Mouse (Mus musculus) intestine, embryonic 15.5 days (tissue): ENCODE results near the gene Ggt6. TPM values are rescaled to one million over a fixed set of nuclear protein-coding genes. Genes with fewer than 3 reads are reported as not detected.

Source experiments
- ATAC-seq: fragments of 200-750 bp; cut with Nextera tagmentation; 2 replicates; pipeline ENCODE4 v1.8.0; 2017; ENCODE audit warnings: moderate TSS enrichment, moderate library complexity
- H3K27ac ChIP-seq: fragments of 300-500 bp; sonication (generic); 2 replicates; pipeline ENCODE4 v1.5.1; 2015; ENCODE audit warnings: mild to moderate bottlenecking, inconsistent platforms
- H3K27me3 ChIP-seq: fragments of 300-500 bp; sonication (generic); replicated peaks from 2 replicates; pipeline ENCODE4 v1.6.1; 2015; ENCODE audit warnings: inconsistent platforms
- H3K36me3 ChIP-seq: fragments of 300-500 bp; sonication (generic); 2 replicates; pipeline ENCODE4 v1.6.1; 2015; ENCODE audit warnings: inconsistent platforms
- H3K4me1 ChIP-seq: fragments of 300-500 bp; sonication (generic); replicated peaks from 2 replicates; pipeline ENCODE4 v1.6.1; 2015; ENCODE audit warnings: inconsistent platforms
- H3K4me2 ChIP-seq: fragments of 300-500 bp; sonication (generic); replicated peaks from 2 replicates; pipeline ENCODE4 v1.6.1; 2015; ENCODE audit warnings: mild to moderate bottlenecking, inconsistent platforms
- H3K4me3 ChIP-seq: fragments of 300-500 bp; sonication (generic); replicated peaks from 2 replicates; pipeline ENCODE4 v1.5.1; 2015; ENCODE audit warnings: inconsistent platforms
- H3K9ac ChIP-seq: fragments of 300-500 bp; sonication (generic); 2 replicates; pipeline ENCODE4 v1.6.1; 2015; ENCODE audit warnings: inconsistent platforms
- H3K9me3 ChIP-seq: fragments of 300-500 bp; sonication (generic); 2 replicates; pipeline ENCODE4 v1.6.1; 2016; ENCODE audit warnings: inconsistent platforms
- WGBS: fragments of 180-500 bp; shearing (Covaris S2); methylation state at CpG from one replicate; pipeline ENCODE4 v1.1.7; 2015; 5-methylcytosine and 5-hydroxymethylcytosine counted together
- polyA plus RNA-seq: library from polyadenylated mRNA; unstranded; fragments of >200 nt; fragmentation: Nextera tagmentation; extraction: Ambion mirVana; gene quantifications from 2 replicates; pipeline ENCODE4 v1.2.1, GENCODE M21; 2015

The Ggt6 gene
- polyA plus RNA-seq, 1 experiment from 2014 or later = 11.5 TPM

GRCm38 (mm10) chr11:72413016-72413415, 22.3 kb upstream of the Ggt6 start:
- no peak for ATAC-seq
- H3K4me1 ChIP-seq = peaks cover 32% of the 10 kb centered on the region

GRCm38 (mm10) chr11:72413601-72414190, 21.6 kb upstream of the Ggt6 start:
- Histone ChIP-seq H3K9ac (no peak overlapping the region), H3K4me2 (no peak overlapping the region), H3K4me3 (no peak overlapping the region), H3K36me3 (no peaks in the 10 kb centered on the region), H3K4me1 (peaks cover 25% of the 10 kb centered on the region), H3K27me3 (no peaks in the 10 kb centered on the region), H3K27ac (no peak overlapping the region), H3K9me3 (no peaks in the 10 kb centered on the region)
- ATAC-seq = no peak
- WGBS = 65% methylated on average over 5 of the region's 5 CpGs

More at GRCm38 (mm10) chr11:72413016-72413415, 22.3 kb upstream of the Ggt6 start:
- Histone ChIP-seq H3K36me3 (no peaks in the 10 kb centered on the region), H3K9me3 (no peaks in the 10 kb centered on the region), H3K27ac (no peak overlapping the region), H3K4me3 (no peak overlapping the region), H3K4me2 (no peak overlapping the region), H3K9ac (no peak overlapping the region), H3K27me3 (no peaks in the 10 kb centered on the region)
- WGBS = 67% methylated on average over 7 of the region's 7 CpGs

GRCm38 (mm10) chr11:72415155-72415554, 20.2 kb upstream of the Ggt6 start:
- Histone ChIP-seq H3K9ac (no peak overlapping the region), H3K27me3 (no peaks in the 10 kb centered on the region), H3K4me1 (peaks cover 13% of the 10 kb centered on the region), H3K4me3 (no peak overlapping the region), H3K9me3 (no peaks in the 10 kb centered on the region), H3K36me3 (no peaks in the 10 kb centered on the region), H3K4me2 (no peak overlapping the region), H3K27ac (no peak overlapping the region)
- ATAC-seq = no peak
- 65% methylated on average over 8 of the region's 8 CpGs for WGBS

GRCm38 (mm10) chr11:72416666-72417065, 18.7 kb upstream of the Ggt6 start:
- no peaks in the 10 kb centered on the region for H3K9me3 ChIP-seq
- H3K4me2 ChIP-seq = no peak overlapping the region
- no peak overlapping the region for H3K27ac ChIP-seq
- peaks cover 9% of the 10 kb centered on the region for H3K4me1 ChIP-seq
- no peak for ATAC-seq
- no peak overlapping the region for H3K4me3 ChIP-seq
- no peaks in the 10 kb centered on the region for H3K36me3 ChIP-seq
- H3K27me3 ChIP-seq = no peaks in the 10 kb centered on the region
- WGBS = 78% methylated on average over 5 of the region's 5 CpGs
- H3K9ac ChIP-seq = no peak overlapping the region

GRCm38 (mm10) chr11:72417376-72417775, 17.9 kb upstream of the Ggt6 start:
- Histone ChIP-seq H3K36me3 (no peaks in the 10 kb centered on the region), H3K9ac (no peak overlapping the region), H3K4me3 (no peak overlapping the region), H3K9me3 (no peaks in the 10 kb centered on the region), H3K27me3 (no peaks in the 10 kb centered on the region), H3K27ac (no peak overlapping the region), H3K4me2 (no peak overlapping the region), H3K4me1 (0 out of 2 replicates have a peak, but pooled peaks cover 4% of the 10 kb centered on the region)
- no peak for ATAC-seq
- WGBS = 34% methylated on average over 4 of the region's 4 CpGs

- Histone ChIP-seq H3K4me3 (no peak overlapping the region), H3K36me3 (no peaks in the 10 kb centered on the region), H3K27ac (no peak overlapping the region), H3K4me2 (no peak overlapping the region), H3K27me3 (no peaks in the 10 kb centered on the region), H3K9ac (no peak overlapping the region), H3K4me1 (0 out of 2 replicates have a peak, but pooled peaks cover 4% of the 10 kb centered on the region), H3K9me3 (no peaks in the 10 kb centered on the region)
- no peak for ATAC-seq
- WGBS = 60% methylated on average over 8 of the region's 8 CpGs
These were observed 17.1 kb upstream of the Ggt6 start for GRCm38 (mm10) chr11:72418227-72418626.

GRCm38 (mm10) chr11:72419006-72419405, 16.3 kb upstream of the Ggt6 start:
- no peaks in the 10 kb centered on the region for H3K9me3 ChIP-seq
- H3K27ac ChIP-seq = no peak overlapping the region
- no peaks in the 10 kb centered on the region for H3K36me3 ChIP-seq
- no peaks in the 10 kb centered on the region for H3K27me3 ChIP-seq
- no peak overlapping the region for H3K4me3 ChIP-seq
- WGBS = 85% methylated on average over 6 of the region's 6 CpGs
- H3K9ac ChIP-seq = no peak overlapping the region
- H3K4me2 ChIP-seq = no peak overlapping the region
- no peak for ATAC-seq
- H3K4me1 ChIP-seq = 0 out of 2 replicates have a peak, but pooled peaks cover 4% of the 10 kb centered on the region

- Histone ChIP-seq H3K36me3 (no peaks in the 10 kb centered on the region), H3K4me2 (no peak overlapping the region), H3K27ac (no peak overlapping the region), H3K4me1 (0 out of 2 replicates have a peak, but pooled peaks cover 4% of the 10 kb centered on the region), H3K9ac (no peak overlapping the region), H3K9me3 (no peaks in the 10 kb centered on the region), H3K4me3 (no peak overlapping the region), H3K27me3 (no peaks in the 10 kb centered on the region)
- 85% methylated on average over 6 of the region's 6 CpGs for WGBS
- ATAC-seq = no peak
These were observed 14.7 kb upstream of the Ggt6 start for GRCm38 (mm10) chr11:72420460-72421122.

GRCm38 (mm10) chr11:72421518-72422278, 13.6 kb upstream of the Ggt6 start:
- Histone ChIP-seq H3K27me3 (no peaks in the 10 kb centered on the region), H3K36me3 (no peaks in the 10 kb centered on the region), H3K9ac (no peak overlapping the region), H3K4me1 (0 out of 2 replicates have a peak, but pooled peaks cover 4% of the 10 kb centered on the region), H3K27ac (no peak overlapping the region), H3K4me2 (no peak overlapping the region), H3K9me3 (no peaks in the 10 kb centered on the region), H3K4me3 (no peak overlapping the region)
- no peak for ATAC-seq
- whole genome bisulfite sequencing = 88% methylated on average over 11 of the region's 11 CpGs

- ATAC-seq = no peak
- H3K4me2 ChIP-seq = no peak overlapping the region
- WGBS = 82% methylated on average over 4 of the region's 4 CpGs
These were observed 11.6 kb upstream of the Ggt6 start for GRCm38 (mm10) chr11:72423686-72424085.

GRCm38 (mm10) chr11:72425201-72425600, 10.1 kb upstream of the Ggt6 start:
- Histone ChIP-seq H3K4me1 (no peaks in the 10 kb centered on the region), H3K9ac (no peak overlapping the region), H3K9me3 (no peaks in the 10 kb centered on the region), H3K27me3 (no peaks in the 10 kb centered on the region), H3K4me2 (no peak overlapping the region), H3K4me3 (no peak overlapping the region), H3K36me3 (no peaks in the 10 kb centered on the region), H3K27ac (no peak overlapping the region)
- no peak for ATAC-seq

More at GRCm38 (mm10) chr11:72423686-72424085, 11.6 kb upstream of the Ggt6 start:
- H3K36me3 ChIP-seq = no peaks in the 10 kb centered on the region
- H3K4me1 ChIP-seq = no peaks in the 10 kb centered on the region
- no peak overlapping the region for H3K27ac ChIP-seq
- H3K9me3 ChIP-seq = no peaks in the 10 kb centered on the region
- H3K27me3 ChIP-seq = no peaks in the 10 kb centered on the region
- no peak overlapping the region for H3K9ac ChIP-seq
- no peak overlapping the region for H3K4me3 ChIP-seq

- Histone ChIP-seq H3K4me3 (no peak overlapping the region), H3K9ac (no peak overlapping the region), H3K27ac (no peak overlapping the region), H3K36me3 (no peaks in the 10 kb centered on the region), H3K27me3 (no peaks in the 10 kb centered on the region), H3K9me3 (no peaks in the 10 kb centered on the region), H3K4me2 (no peak overlapping the region), H3K4me1 (no peaks in the 10 kb centered on the region)
- ATAC-seq = no peak
These were observed 8.4 kb upstream of the Ggt6 start for GRCm38 (mm10) chr11:72426884-72427283.
